In the genomic region with DNA sequence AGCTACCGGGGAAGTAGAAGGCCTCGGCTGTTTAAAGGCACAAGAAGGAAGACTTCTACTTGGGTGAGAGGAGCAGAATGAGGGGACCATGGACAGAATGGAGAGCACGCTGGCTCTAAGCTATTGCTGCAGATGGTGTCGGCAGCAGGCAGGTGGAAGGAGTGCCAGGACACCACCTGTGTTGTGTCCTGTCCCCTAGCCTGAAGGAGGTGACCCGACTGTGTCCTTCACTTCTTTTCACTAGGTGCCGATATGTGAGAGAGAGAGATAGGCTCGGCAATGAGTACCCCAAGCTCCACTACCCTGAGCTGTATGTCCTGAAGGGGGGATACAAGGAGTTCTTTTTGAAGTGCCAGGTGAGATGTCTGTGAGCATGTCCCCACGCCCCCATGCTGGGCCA, we compare ENCODE assay signal across 11 mouse cellular contexts.
DNase-seq lines count a peak whose midpoint lies in the region.
"Had no signal": no experiment of that assay in that cellular context is flagged by ENCODE, and none has a peak within 500 bp of the region (broad histone marks: within the 10 kb centered on the region; RNA-seq: fewer than 3 reads in every experiment).

No protein-coding gene starts in this region.

- DNase-seq in cerebellum, adult 11-12 months = peak; percentile 75
- DNase-seq in cerebellum, adult 8-10 months = peak; percentile 49
- peak; percentile 37 to 51 for DNase-seq in cerebellum, postnatal 14 days
- no peak for DNase-seq in frontal cortex, postnatal 36 days (ENCODE audit: low spot score in 2 of 2)
- DNase-seq in lung, postnatal 10 days = no peak
- DNase-seq in kidney, postnatal 14 days = no peak
- DNase-seq: adrenal gland, adult 2 months; adrenal gland, postnatal 25 days; gastrocnemius, adult 2 months; gastrocnemius, postnatal 25 days; kidney, adult 8-10 months had no signal

Comparison
In these comparisons a context has a peak if more than half of its experiments do, and no peak if none do; other contexts are left out.
1. DNase-seq: peak in cerebellum, adult 11-12 months (single experiment), cerebellum, adult 8-10 months (single experiment) and cerebellum, postnatal 14 days (2 of 2); none in frontal cortex, postnatal 36 days (0 of 2), lung, postnatal 10 days (single experiment) and kidney, postnatal 14 days (single experiment).